8 mouse cellular contexts compared by ENCODE assay signal in genomic region chr3:108415831-108416223, GRCm38 (mm10). TPM values are rescaled to one million over a fixed set of nuclear protein-coding genes. Genes with fewer than 3 reads are reported as not detected.
DNase-seq lines count a peak whose midpoint lies in the region; ATAC-seq lines count a peak whose summit lies in the region.

No protein-coding gene starts in this region.

- peak overlapping the region; percentile 91 for H3K27ac ChIP-seq in hindbrain, embryonic 11.5 days (ENCODE audit: low read depth, low read length)
- H3K27ac ChIP-seq in lung, embryonic 16.5 days (ENCODE audit: low read length) = peak overlapping the region; percentile 58; the same call in 1 of the 2 replicates

- peak; percentile 73 for DNase-seq in T-cell, adult 2 months (ENCODE audit: low spot score)
- DNase-seq in cerebellum, postnatal 10 days = peak; percentile 93 to 95
- DNase-seq in frontal cortex, postnatal 14 days (ENCODE audit: low spot score in 2 of 2) = peak; percentile 66 to 77
- DNase-seq in hindbrain, embryonic 11.5 days (ENCODE audit: low spot score) = peak; percentile 92
- peak; percentile 78 to 88 for DNase-seq in layer of hippocampus, postnatal 10 days (ENCODE audit: low spot score in 2 of 2)
- DNase-seq in retina, adult 2 months (ENCODE audit: low read depth, low spot score) = peak; percentile 53
- DNase-seq in thymus, postnatal 10 days (ENCODE audit: low spot score in 2 of 2) = peak; percentile 64 to 82

- peaks cover 4% of the 10 kb centered on the region; the same call in 1 of the 2 replicates for H3K9me3 ChIP-seq in hindbrain, embryonic 11.5 days (ENCODE audit: control insufficient read depth, low read length)
- H3K9me3 ChIP-seq in lung, embryonic 16.5 days (ENCODE audit: control insufficient read depth, low read length) = peaks cover 18% of the 10 kb centered on the region

- under 1% methylated on average over 40 of the region's 48 CpGs for WGBS in hindbrain, embryonic 11.5 days
- 0% methylated on average over 48 of the region's 48 CpGs for WGBS in lung, embryonic 16.5 days

- peak overlapping the region; percentile 96 for H3K4me3 ChIP-seq in hindbrain, embryonic 11.5 days (ENCODE audit: low read depth, low read length)
- peak overlapping the region; percentile 57 for H3K4me3 ChIP-seq in lung, embryonic 16.5 days (ENCODE audit: low read length)

- ATAC-seq in hindbrain, embryonic 11.5 days (ENCODE audit: low FRiP score) = peak; percentile 75
- peak; percentile 86 for ATAC-seq in lung, embryonic 16.5 days (ENCODE audit: low read depth)

- H3K36me3 ChIP-seq in hindbrain, embryonic 11.5 days (ENCODE audit: control insufficient read depth, insufficient read depth, low read length) = peaks cover 24% of the 10 kb centered on the region
- H3K36me3 ChIP-seq in lung, embryonic 16.5 days (ENCODE audit: control insufficient read depth, insufficient read depth, low read length) = peaks cover 21% of the 10 kb centered on the region

- H3K27me3 ChIP-seq in hindbrain, embryonic 11.5 days (ENCODE audit: control insufficient read depth, insufficient read depth, low read length) = no peaks in the 10 kb centered on the region; the same call in 1 of the 2 replicates
- H3K27me3 ChIP-seq in lung, embryonic 16.5 days (ENCODE audit: control insufficient read depth, insufficient read depth, low read depth, low read length) = peaks cover 5% of the 10 kb centered on the region

- H3K4me1 ChIP-seq in hindbrain, embryonic 11.5 days (replicated peaks; ENCODE audit: control insufficient read depth, insufficient read depth, low read length) = peaks cover 9% of the 10 kb centered on the region; the same call in 1 of the 2 replicates
- peaks cover 12% of the 10 kb centered on the region for H3K4me1 ChIP-seq in lung, embryonic 16.5 days (replicated peaks; ENCODE audit: control insufficient read depth, insufficient read depth, low read length)

- H3K9ac ChIP-seq in hindbrain, embryonic 11.5 days (ENCODE audit: low read depth, low read length) = peak overlapping the region; percentile 98
- H3K9ac ChIP-seq in lung, embryonic 16.5 days (ENCODE audit: low read length) = peak overlapping the region; percentile 68

- peak overlapping the region; percentile 82 for H3K4me2 ChIP-seq in hindbrain, embryonic 11.5 days (replicated peaks; ENCODE audit: low read depth, low read length)
- H3K4me2 ChIP-seq in lung, embryonic 16.5 days (ENCODE audit: low read depth, low read length) = peak overlapping the region; percentile 99

RNA-seq across cellular contexts. Expression of gene Celsr2, which starts 0.5 kb away (rescaled TPM):
- polyA plus RNA-seq in hindbrain, embryonic 11.5 days (2014; fragmentation: Nextera tagmentation; extraction: Ambion mirVana) = 76.7 and 101 TPM in 2 replicates
- 100 to 1,000 TPM; 177 to 179 TPM for total RNA-seq in layer of hippocampus, postnatal 10 days (2021)
- 6.8 and 6.9 TPM in 2 replicates for polyA plus RNA-seq in lung, embryonic 16.5 days (2015; fragmentation: Nextera tagmentation; extraction: Ambion mirVana)

RNA-seq across cellular contexts. Expression of gene Sars, which starts 29.2 kb away (rescaled TPM):
- polyA plus RNA-seq in hindbrain, embryonic 11.5 days (2014; fragmentation: Nextera tagmentation; extraction: Ambion mirVana) = 181 and 206 TPM in 2 replicates
- total RNA-seq in layer of hippocampus, postnatal 10 days (2021) = 100 to 1,000 TPM; 215 TPM
- polyA plus RNA-seq in lung, embryonic 16.5 days (2015; fragmentation: Nextera tagmentation; extraction: Ambion mirVana) = 112 and 117 TPM in 2 replicates

RNA-seq across cellular contexts. Expression of gene Psrc1, which starts 32.2 kb away (rescaled TPM):
- polyA plus RNA-seq in hindbrain, embryonic 11.5 days (2014; fragmentation: Nextera tagmentation; extraction: Ambion mirVana) = 48.7 and 53.5 TPM in 2 replicates
- 10 to 100 TPM; 12.5 to 12.8 TPM for total RNA-seq in layer of hippocampus, postnatal 10 days (2021)
- polyA plus RNA-seq in lung, embryonic 16.5 days (2015; fragmentation: Nextera tagmentation; extraction: Ambion mirVana) = 73.9 and 75.6 TPM in 2 replicates

RNA-seq across cellular contexts. Expression of gene Mybphl, which starts 51.1 kb away (rescaled TPM):
- polyA plus RNA-seq in hindbrain, embryonic 11.5 days (2014; fragmentation: Nextera tagmentation; extraction: Ambion mirVana) = not detected in 2 replicates
- under 1 TPM in 1 of 2 experiments, not detected in 1; 0.36 TPM for total RNA-seq in layer of hippocampus, postnatal 10 days (2021)
- 6.1 and 9.9 TPM in 2 replicates for polyA plus RNA-seq in lung, embryonic 16.5 days (2015; fragmentation: Nextera tagmentation; extraction: Ambion mirVana)

Comparison
In these comparisons a context has a peak if more than half of its experiments do, and no peak if none do; other contexts are left out.
1. Peak in every context shown above with its lines: DNase-seq, ATAC-seq, H3K4me3 ChIP-seq and H3K27ac ChIP-seq.